Mouse (Mus musculus) right cerebral cortex, adult 2 months (tissue): ENCODE measurements around the gene Slc28a1.

ENCODE experiments used
- DNase-seq, 2 experiments: peaks; one replicate each; pipeline ENCODE4 v3.0.0; 2021 to 2022; ENCODE audit warnings: low spot score in 2 of 2

Gene Slc28a1

GRCm38 (mm10) chr7:81212697-81213346 lies 98.2 kb downstream of the Slc28a1 start:
- DNase-seq, result peak; percentile 71 to 80

GRCm38 (mm10) chr7:81213347-81214152 lies 99.0 kb downstream of the Slc28a1 start, which contains the start of gene Pde8a:
Gene Pde8a, plus strand, starts transcription at chr7:81213596.
- DNase-seq, result peak in 1 of 2 experiments; percentile 13

- DNase-seq, result no peak
Measured at GRCm38 (mm10) chr7:81214153-81214907, 99.7 kb downstream of the Slc28a1 start.

- DNase-seq, result no peak
Measured at GRCm38 (mm10) chr7:81215950-81216349, 101.4 kb downstream of the Slc28a1 start.

GRCm38 (mm10) chr7:81219321-81219720 lies 104.7 kb downstream of the Slc28a1 start:
- no peak for DNase-seq
